ENCODE assay signal across 24 mouse cellular contexts in the genomic region with DNA sequence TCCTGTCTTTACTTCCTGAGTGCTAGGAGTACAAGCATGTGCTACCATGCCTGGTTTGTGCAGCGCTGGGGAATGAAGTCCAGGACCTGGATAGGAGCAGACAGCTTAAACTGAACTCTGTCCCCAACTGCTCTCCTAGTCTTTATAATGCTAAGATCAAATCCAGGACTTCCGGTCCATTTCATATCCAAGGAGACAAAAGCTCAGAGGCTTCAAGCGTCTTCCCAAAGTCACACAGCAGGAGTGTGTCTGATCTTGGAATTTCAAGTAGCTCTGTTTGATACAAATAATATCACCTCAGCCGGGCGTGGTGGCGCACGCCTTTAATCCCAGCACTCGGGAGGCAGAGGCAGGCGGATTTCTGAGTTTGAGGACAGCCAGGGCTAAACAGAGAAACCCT. TPM values are rescaled to one million over a fixed set of nuclear protein-coding genes. Genes with fewer than 3 reads are reported as not detected.
"Had no signal": no experiment of that assay in that cellular context is flagged by ENCODE, and none has a peak within 500 bp of the region (broad histone marks: within the 10 kb centered on the region; RNA-seq: fewer than 3 reads in every experiment).

No protein-coding gene starts in this region.

- H3K27me3 ChIP-seq: liver, embryonic 15.5 days; lung, embryonic 15.5 days; midbrain, embryonic 13.5 days; midbrain, embryonic 15.5 days; neural tube, embryonic 13.5 days; neural tube, embryonic 15.5 days; stomach, embryonic 15.5 days had no signal

- H3K4me3 ChIP-seq: liver, embryonic 15.5 days; lung, embryonic 15.5 days; megakaryocyte, embryonic 14.5 days; midbrain, embryonic 13.5 days; midbrain, embryonic 15.5 days; neural tube, embryonic 13.5 days; neural tube, embryonic 15.5 days; stomach, embryonic 15.5 days had no signal

- DNase-seq: liver, postnatal 0 days; lung, adult 2 months; lung, postnatal 14 days; retina, postnatal 1 day; right cerebral cortex, adult 18-20 months; right cerebral cortex, postnatal 25 days; right cerebral cortex, postnatal 4 days; thymus, adult 2 months; thymus, postnatal 25 days; thymus, postnatal 4 days had no signal

- H3K36me3 ChIP-seq: lung, embryonic 15.5 days; midbrain, embryonic 13.5 days; midbrain, embryonic 15.5 days; neural tube, embryonic 13.5 days; neural tube, embryonic 15.5 days; stomach, embryonic 15.5 days had no signal

- H3K27ac ChIP-seq: liver, embryonic 15.5 days; lung, embryonic 15.5 days; midbrain, embryonic 13.5 days; midbrain, embryonic 15.5 days; neural tube, embryonic 13.5 days; neural tube, embryonic 15.5 days; stomach, embryonic 15.5 days; stomach, postnatal 0 days had no signal

- H3K4me1 ChIP-seq: lung, embryonic 15.5 days; midbrain, embryonic 13.5 days; midbrain, embryonic 15.5 days; neural tube, embryonic 13.5 days; neural tube, embryonic 15.5 days; stomach, embryonic 15.5 days had no signal

- H3K9ac ChIP-seq: liver, embryonic 15.5 days; liver, postnatal 0 days; lung, embryonic 15.5 days; midbrain, embryonic 13.5 days; midbrain, embryonic 15.5 days; neural tube, embryonic 13.5 days; neural tube, embryonic 15.5 days; stomach, embryonic 15.5 days had no signal

- H3K9me3 ChIP-seq: liver, embryonic 15.5 days; lung, embryonic 15.5 days; midbrain, embryonic 13.5 days; midbrain, embryonic 15.5 days; neural tube, embryonic 13.5 days; neural tube, embryonic 15.5 days; stomach, embryonic 15.5 days had no signal

- ATAC-seq: liver, postnatal 0 days; midbrain, embryonic 13.5 days; midbrain, embryonic 15.5 days had no signal

- H3K4me2 ChIP-seq: liver, embryonic 15.5 days; lung, embryonic 15.5 days; midbrain, embryonic 11.5 days; midbrain, embryonic 13.5 days; midbrain, embryonic 15.5 days; neural tube, embryonic 13.5 days; neural tube, embryonic 15.5 days; stomach, embryonic 15.5 days had no signal

RNA-seq across cellular contexts. Expression of a gene that starts 43.7 kb away (rescaled TPM):
- polyA plus RNA-seq: liver, embryonic 15.5 days; liver, postnatal 0 days; lung, embryonic 15.5 days; macrophage; midbrain, postnatal 0 days; neural tube, embryonic 11.5 days; spleen, adult 2 months had no signal
